9 mouse cellular contexts compared by ENCODE assay signal in the genomic region with DNA sequence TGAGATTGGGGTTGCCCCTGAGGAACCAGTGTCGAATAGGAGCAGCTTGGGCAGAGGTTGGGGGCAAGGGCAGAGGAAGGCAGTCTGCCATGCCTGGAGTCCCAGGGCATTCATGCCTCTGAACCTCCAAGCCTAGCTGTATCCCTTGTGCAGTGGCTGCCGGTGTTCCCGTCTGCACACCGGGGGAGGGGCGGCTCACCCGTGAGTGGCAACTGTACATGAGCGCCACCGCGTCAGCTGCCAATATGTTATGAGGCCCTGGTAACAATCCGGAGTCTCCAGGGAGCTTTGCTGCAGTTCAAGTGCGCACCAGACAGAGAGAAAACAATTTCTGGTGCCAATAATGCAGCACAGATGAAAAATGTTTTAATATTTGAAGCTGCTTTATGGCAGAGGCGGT.
DNase-seq lines count a peak whose midpoint lies in the region; ATAC-seq lines count a peak whose summit lies in the region.
"Had no signal": no experiment of that assay in that cellular context is flagged by ENCODE, and none has a peak within 500 bp of the region (broad histone marks: within the 10 kb centered on the region; RNA-seq: fewer than 3 reads in every experiment).

No protein-coding gene starts in this region.

- H3K9ac ChIP-seq in lung, embryonic 16.5 days (ENCODE audit: low read length) = no peak overlapping the region
- no peak overlapping the region for H3K9ac ChIP-seq in forebrain, embryonic 16.5 days (replicated peaks; ENCODE audit: low read depth, low read length)
- no peak overlapping the region for H3K9ac ChIP-seq in neural tube, embryonic 15.5 days (replicated peaks)
- H3K9ac ChIP-seq in intestine, embryonic 15.5 days = no peak overlapping the region

- H3K4me1 ChIP-seq in lung, embryonic 16.5 days (replicated peaks; ENCODE audit: control insufficient read depth, insufficient read depth, low read length) = 0 out of 2 replicates have a peak, but pooled peaks cover 3% of the 10 kb centered on the region
- H3K4me1 ChIP-seq in forebrain, embryonic 16.5 days (replicated peaks; ENCODE audit: control insufficient read depth, insufficient read depth, low read length) = peaks cover 18% of the 10 kb centered on the region
- peaks cover 19% of the 10 kb centered on the region for H3K4me1 ChIP-seq in limb, embryonic 10.5 days
- H3K4me1 ChIP-seq in neural tube, embryonic 15.5 days = peaks cover 36% of the 10 kb centered on the region
- peaks cover 9% of the 10 kb centered on the region; the same call in 1 of the 2 replicates for H3K4me1 ChIP-seq in intestine, embryonic 15.5 days (replicated peaks)
- H3K4me1 ChIP-seq: heart, embryonic 10.5 days had no signal

- H3K4me2 ChIP-seq in lung, embryonic 16.5 days (ENCODE audit: low read depth, low read length) = no peak overlapping the region
- no peak overlapping the region for H3K4me2 ChIP-seq in forebrain, embryonic 16.5 days (ENCODE audit: low read length)
- H3K4me2 ChIP-seq in neural tube, embryonic 15.5 days = peak overlapping the region; percentile 19; the same call in 1 of the 2 replicates
- no peak overlapping the region for H3K4me2 ChIP-seq in intestine, embryonic 15.5 days (replicated peaks)

- peak; percentile 36; the same call in 1 of the 2 replicates for ATAC-seq in lung, embryonic 16.5 days (ENCODE audit: low read depth)
- ATAC-seq in forebrain, embryonic 16.5 days = peak; percentile 57
- ATAC-seq in neural tube, embryonic 15.5 days (ENCODE audit: low FRiP score) = peak; percentile 61; the same call in 1 of the 2 replicates
- no peak for ATAC-seq in intestine, embryonic 15.5 days

- no peak overlapping the region for H3K4me3 ChIP-seq in lung, embryonic 16.5 days (ENCODE audit: low read length)
- H3K4me3 ChIP-seq in forebrain, embryonic 16.5 days (replicated peaks; ENCODE audit: low read length) = no peak overlapping the region
- H3K4me3 ChIP-seq in limb, embryonic 10.5 days = no peak overlapping the region
- no peak overlapping the region for H3K4me3 ChIP-seq in neural tube, embryonic 15.5 days (replicated peaks)
- no peak overlapping the region for H3K4me3 ChIP-seq in intestine, embryonic 15.5 days (replicated peaks)
- H3K4me3 ChIP-seq: heart, embryonic 10.5 days had no signal

- no peaks in the 10 kb centered on the region for H3K27me3 ChIP-seq in lung, embryonic 16.5 days (ENCODE audit: control insufficient read depth, insufficient read depth, low read depth, low read length)
- no peaks in the 10 kb centered on the region for H3K27me3 ChIP-seq in forebrain, embryonic 16.5 days (replicated peaks; ENCODE audit: control insufficient read depth, insufficient read depth, low read length)
- H3K27me3 ChIP-seq in limb, embryonic 10.5 days (ENCODE audit: low read depth, poor library complexity, severe bottlenecking) = no peaks in the 10 kb centered on the region
- H3K27me3 ChIP-seq in neural tube, embryonic 15.5 days (replicated peaks) = no peaks in the 10 kb centered on the region
- H3K27me3 ChIP-seq in intestine, embryonic 15.5 days (replicated peaks) = no peaks in the 10 kb centered on the region

- H3K36me3 ChIP-seq in lung, embryonic 16.5 days (ENCODE audit: control insufficient read depth, insufficient read depth, low read length) = no peaks in the 10 kb centered on the region
- H3K36me3 ChIP-seq in forebrain, embryonic 16.5 days (ENCODE audit: control insufficient read depth, insufficient read depth) = no peaks in the 10 kb centered on the region
- no peaks in the 10 kb centered on the region for H3K36me3 ChIP-seq in limb, embryonic 10.5 days
- no peaks in the 10 kb centered on the region for H3K36me3 ChIP-seq in neural tube, embryonic 15.5 days
- no peaks in the 10 kb centered on the region for H3K36me3 ChIP-seq in intestine, embryonic 15.5 days
- H3K36me3 ChIP-seq: heart, embryonic 10.5 days had no signal

- DNase-seq in lung, adult 18-20 months = no peak
- DNase-seq in limb, embryonic 10.5 days (ENCODE audit: low spot score) = no peak
- DNase-seq in heart, postnatal 36 days = no peak
- DNase-seq: thymus, postnatal 36 days had no signal

- no peaks in the 10 kb centered on the region for H3K9me3 ChIP-seq in lung, embryonic 16.5 days (ENCODE audit: control insufficient read depth, low read length)
- H3K9me3 ChIP-seq in forebrain, embryonic 16.5 days (ENCODE audit: control insufficient read depth, low read length) = no peaks in the 10 kb centered on the region
- H3K9me3 ChIP-seq in limb, embryonic 10.5 days (replicated peaks) = no peaks in the 10 kb centered on the region
- H3K9me3 ChIP-seq in neural tube, embryonic 15.5 days (replicated peaks) = no peaks in the 10 kb centered on the region
- H3K9me3 ChIP-seq in intestine, embryonic 15.5 days = no peaks in the 10 kb centered on the region
- H3K9me3 ChIP-seq: heart, embryonic 10.5 days had no signal

- WGBS in lung, embryonic 16.5 days = 44% methylated on average over 12 of the region's 12 CpGs
- WGBS in forebrain, embryonic 16.5 days = 39% methylated on average over 12 of the region's 12 CpGs
- 77% methylated on average over 12 of the region's 12 CpGs for WGBS in limb, embryonic 10.5 days
- 31% methylated on average over 12 of the region's 12 CpGs for WGBS in neural tube, embryonic 15.5 days
- 69% methylated on average over 12 of the region's 12 CpGs for WGBS in intestine, embryonic 15.5 days

- intact Hi-C loops in heart, postnatal 36 days (cut with DNase I) = no loop called here

- H3K27ac ChIP-seq in lung, embryonic 16.5 days (ENCODE audit: low read length) = no peak overlapping the region
- no peak overlapping the region for H3K27ac ChIP-seq in forebrain, embryonic 16.5 days (ENCODE audit: low read length)
- peak overlapping the region; percentile 14; the same call in 1 of the 2 replicates for H3K27ac ChIP-seq in limb, embryonic 10.5 days
- peak overlapping the region; percentile 56; the same call in 1 of the 2 replicates for H3K27ac ChIP-seq in neural tube, embryonic 15.5 days (replicated peaks)
- H3K27ac ChIP-seq in intestine, embryonic 15.5 days = no peak overlapping the region
- H3K27ac ChIP-seq: heart, embryonic 10.5 days had no signal

Comparison
In these comparisons a context has a peak if more than half of its experiments do, and no peak if none do; other contexts are left out.
1. H3K27ac ChIP-seq: peak in limb, embryonic 10.5 days (single experiment) and neural tube, embryonic 15.5 days (single experiment); none in lung, embryonic 16.5 days (single experiment), forebrain, embryonic 16.5 days (single experiment) and intestine, embryonic 15.5 days (single experiment).